Mouse (Mus musculus) thymus, postnatal 0 days (tissue): ENCODE results near the gene Kcne2. TPM values are rescaled to one million over a fixed set of nuclear protein-coding genes. Genes with fewer than 3 reads are reported as not detected.
A peak's percentile ranks its signal among the peaks of the same experiment; 100 is the strongest.

Experiments used
- DNase-seq: peaks from one replicate; pipeline ENCODE4 v3.0.0-alpha.2; 2015; ENCODE audit warnings: low spot score
- polyA plus RNA-seq: library from polyadenylated mRNA; unstranded; fragments of >200 nt; fragmentation: Nextera tagmentation; extraction: Ambion mirVana; gene quantifications from 2 replicates; pipeline ENCODE4 v1.2.1, GENCODE M21; 2015

Gene Kcne2
- polyA plus RNA-seq = 0.13 TPM in 1 of 2 replicates, not detected in the other

DNA sequence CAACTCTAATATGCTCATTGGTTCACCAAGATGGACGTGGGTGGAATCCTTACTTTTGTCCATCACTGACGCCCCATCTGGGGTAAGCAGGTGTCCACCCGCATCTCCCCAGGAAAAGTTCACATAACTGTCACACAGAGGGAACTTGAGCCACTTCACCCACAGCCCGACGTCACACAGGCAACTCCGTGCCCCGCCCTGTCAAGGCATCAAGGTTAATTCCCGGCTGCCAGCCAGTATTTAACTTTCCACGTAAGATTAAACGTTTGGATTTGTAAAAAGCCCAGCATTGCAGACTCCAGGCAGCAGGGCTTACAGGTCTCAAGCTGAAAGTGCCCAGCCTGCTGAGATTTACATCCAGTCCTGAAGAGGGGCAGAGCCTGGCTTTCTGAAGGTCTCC lies at the start of gene Kcne2:
Gene Kcne2 (plus strand): TSS at position 289 of the 400 bp plus-strand sequence.
- DNase-seq = no peak

GRCm38 (mm10) chr16:92245909-92246308 lies 46.3 kb upstream of the Kcne2 start:
- DNase-seq = no peak

DNA sequence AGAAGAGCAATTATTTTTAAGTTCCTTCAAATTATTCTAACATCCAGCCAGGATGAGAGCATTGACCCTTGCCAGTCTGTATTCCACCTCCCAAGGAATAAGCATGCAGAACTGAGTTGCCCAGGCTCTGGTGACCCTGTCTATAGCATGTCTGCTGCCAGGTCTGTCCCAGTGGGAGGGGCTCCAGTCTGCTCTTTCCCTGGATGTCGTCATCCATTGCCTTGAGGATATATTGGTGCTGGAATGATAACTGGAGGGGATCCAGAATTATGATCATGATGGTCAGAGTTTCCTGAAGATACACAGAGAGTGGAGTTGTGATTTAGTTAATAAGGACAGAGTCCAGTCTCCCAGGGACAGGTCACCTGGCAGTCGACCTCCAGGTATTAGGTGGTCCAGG lies 45.2 kb upstream of the Kcne2 start:
- DNase-seq = no peak

- no peak for DNase-seq
These were observed 44.5 kb upstream of the Kcne2 start for GRCm38 (mm10) chr16:92247700-92248099.

DNA sequence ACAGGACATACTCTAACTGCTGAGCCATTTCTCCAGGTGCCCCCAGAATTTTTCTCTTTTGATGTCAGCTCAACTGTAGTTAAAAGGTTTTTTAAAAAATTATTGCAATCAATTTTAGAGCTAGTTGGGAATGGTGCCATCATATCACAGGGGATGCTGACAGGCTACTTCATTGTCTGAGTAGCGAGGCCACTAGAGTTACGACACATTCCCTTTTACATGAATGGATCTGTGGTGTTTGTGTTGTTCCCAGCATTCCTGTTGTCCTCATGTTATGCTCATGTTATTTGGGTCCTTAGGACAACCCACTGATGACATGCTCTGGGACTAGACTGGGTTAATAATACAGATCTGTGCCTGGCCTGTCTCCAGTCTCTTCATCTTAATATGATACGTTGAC lies 42.5 kb upstream of the Kcne2 start:
- DNase-seq = no peak

GRCm38 (mm10) chr16:92250452-92250851 lies 41.7 kb upstream of the Kcne2 start:
- DNase-seq = no peak

DNA sequence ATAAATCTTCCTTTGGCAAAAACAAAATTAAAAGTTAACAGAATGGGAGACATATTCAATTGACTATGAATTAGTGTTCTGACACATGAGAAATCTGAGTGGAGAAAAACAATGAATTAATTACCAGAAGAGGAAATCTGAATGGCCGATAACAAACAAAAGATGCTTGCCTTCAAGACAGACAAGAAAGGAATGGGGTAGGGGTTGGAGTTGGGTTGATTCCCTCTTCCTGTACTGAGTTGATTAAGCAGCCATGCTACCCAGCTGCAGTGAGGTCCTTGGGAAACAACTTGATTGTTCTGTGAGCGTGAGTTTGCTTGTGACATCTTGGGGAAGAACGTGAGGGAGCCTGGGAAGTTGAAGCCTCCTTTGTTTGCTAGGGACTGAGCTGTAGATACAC lies 37.9 kb upstream of the Kcne2 start:
- no peak for DNase-seq

GRCm38 (mm10) chr16:92267861-92268260 lies 24.3 kb upstream of the Kcne2 start:
- no peak for DNase-seq

DNA sequence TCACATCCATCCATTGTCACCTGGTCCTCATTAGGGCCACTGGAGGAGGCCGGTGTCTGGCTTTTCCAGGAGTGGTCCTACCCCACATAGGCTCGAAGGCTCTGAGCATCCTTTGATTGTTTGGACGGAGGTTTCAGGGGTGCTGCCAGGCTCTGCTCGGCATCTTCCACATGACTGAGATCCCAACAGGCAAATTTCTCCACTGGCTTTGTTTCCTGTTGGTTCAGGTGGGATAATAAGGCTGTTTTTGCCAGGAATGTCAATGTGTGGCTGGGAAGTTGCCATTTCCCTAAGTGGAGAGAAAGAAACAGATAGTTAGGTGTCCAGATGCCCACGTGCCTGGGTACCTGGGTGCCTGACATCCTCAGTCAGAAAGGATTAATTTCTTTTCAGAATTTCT lies 17.7 kb upstream of the Kcne2 start:
- DNase-seq = no peak

GRCm38 (mm10) chr16:92275526-92275925 lies 16.7 kb upstream of the Kcne2 start:
- DNase-seq = no peak

DNA sequence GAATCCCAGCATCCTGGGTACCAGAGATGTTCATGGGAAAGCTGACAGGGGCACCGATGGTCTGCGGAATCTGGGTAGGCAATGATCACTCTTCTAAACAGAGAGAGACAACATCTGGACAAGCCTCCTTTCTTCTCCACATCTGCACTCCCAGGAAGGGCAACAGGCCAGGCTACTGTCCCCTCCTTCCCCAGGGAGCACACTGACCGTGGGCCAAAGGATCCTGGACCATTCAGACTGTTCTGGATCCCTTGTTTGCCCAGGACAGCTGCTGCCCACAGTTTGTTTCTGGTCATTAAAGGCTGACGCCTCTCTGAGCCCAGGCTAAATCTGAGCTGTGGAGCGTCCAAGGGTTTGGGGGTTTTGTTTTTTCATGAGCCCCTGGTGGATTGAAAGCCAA lies 9.5 kb upstream of the Kcne2 start:
- DNase-seq = no peak

DNA sequence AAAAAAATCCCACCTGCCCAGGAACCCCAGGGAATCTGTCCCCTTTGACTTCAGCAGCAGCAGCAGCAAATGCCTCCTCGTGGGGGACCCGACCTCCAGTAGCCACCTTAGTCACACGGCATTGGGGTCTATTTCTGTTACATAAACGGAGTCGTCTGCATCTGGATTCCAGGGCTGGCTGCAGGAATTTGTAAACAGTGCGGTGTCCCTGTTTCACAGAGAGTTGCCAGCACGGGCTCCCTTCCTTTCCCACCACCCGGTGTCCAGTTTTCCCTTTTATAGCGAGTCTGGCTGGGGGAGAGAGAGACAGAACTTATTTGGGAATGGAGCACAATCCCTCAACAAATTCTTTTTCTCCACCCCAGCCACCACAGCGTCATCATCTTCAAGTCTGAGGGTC lies 7.1 kb upstream of the Kcne2 start:
- DNase-seq = no peak

DNA sequence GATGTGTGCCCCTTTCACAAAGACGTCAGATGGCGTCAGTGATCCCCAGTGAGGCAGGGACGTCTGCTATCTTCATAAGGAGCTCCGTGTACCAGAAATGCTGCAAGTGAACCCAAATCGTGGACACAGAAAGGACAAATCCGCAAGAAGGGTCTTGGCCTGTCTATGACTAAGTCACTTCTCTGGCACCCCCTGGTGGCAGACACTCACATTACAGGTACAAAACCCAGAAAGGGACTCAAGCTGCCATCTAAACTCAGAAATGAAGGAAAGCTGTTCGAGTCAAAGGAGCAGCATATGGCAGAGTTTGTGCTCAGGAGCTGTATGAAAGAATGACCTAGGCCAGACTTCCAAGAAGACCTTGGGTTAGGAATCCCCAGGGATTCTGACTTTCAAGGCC lies 5.6 kb upstream of the Kcne2 start:
- DNase-seq = peak; percentile 74

DNA sequence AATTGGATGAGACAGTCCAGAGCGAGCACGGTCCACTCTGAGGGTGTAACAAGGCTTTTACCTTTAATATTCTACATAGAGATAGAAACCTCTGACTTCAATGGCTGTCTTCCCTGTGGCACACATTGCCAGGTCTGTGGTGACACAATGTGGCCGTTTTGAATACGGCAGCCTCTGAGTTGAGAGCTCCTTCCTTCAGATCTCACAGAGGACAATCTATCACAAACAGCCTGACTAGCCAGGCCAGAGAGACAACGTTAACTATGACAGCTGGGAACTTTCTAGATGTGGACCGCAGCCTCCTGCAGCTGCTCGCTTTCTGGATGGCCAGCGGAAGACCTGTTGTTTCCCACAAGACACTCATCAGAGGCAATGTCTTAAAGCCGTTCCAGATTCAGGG lies 3.4 kb upstream of the Kcne2 start:
- no peak for DNase-seq

DNA sequence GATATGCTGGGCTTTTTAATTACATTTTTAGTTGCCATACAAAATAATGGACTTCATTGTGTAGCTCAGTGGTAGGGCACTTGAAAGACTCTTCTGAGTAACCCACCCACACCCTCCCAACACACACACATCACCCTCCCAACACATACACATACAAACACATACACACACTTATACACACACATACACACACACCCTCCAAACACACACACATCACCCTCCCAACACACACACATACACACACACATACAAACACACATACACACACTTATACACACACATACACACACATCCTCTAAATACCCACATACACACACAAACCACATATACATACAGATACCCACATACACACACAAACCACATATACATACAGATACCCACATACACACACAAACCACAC lies 2.1 kb upstream of the Kcne2 start:
- DNase-seq = no peak

- DNase-seq = no peak
These were observed 2.2 kb downstream of the Kcne2 start for GRCm38 (mm10) chr16:92294267-92294970.

GRCm38 (mm10) chr16:92295328-92295727 lies 3.1 kb downstream of the Kcne2 start:
- no peak for DNase-seq

- DNase-seq = peak; percentile 96
These were observed 8.6 kb downstream of the Kcne2 start, which contains the start of gene Smim11 for GRCm38 (mm10) chr16:92300649-92301411. Gene Smim11 (plus strand): TSS chr16:92301286.

GRCm38 (mm10) chr16:92301412-92301806 lies 9.2 kb downstream of the Kcne2 start:
- DNase-seq = no peak

DNA sequence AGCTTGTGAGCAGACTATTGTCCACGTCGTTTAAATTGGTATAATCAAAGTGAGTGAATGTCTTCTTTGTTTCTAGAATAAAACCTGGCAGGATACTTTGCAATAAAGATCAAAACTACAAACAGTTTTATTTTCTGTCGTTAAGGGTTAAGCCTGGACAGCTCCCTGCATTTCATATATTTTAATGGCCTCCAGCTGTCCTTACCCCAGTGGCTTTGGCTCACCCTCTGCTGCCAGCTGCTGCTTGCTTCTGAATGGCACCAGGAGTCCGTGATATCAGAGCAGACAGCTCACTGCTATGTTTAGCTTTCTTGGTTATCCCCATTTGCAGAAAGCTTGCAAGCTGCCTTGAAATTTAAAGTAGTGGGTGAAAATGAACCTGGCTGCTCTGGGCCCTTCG lies 9.8 kb downstream of the Kcne2 start:
- no peak for DNase-seq

- DNase-seq = no peak
These were observed 10.3 kb downstream of the Kcne2 start for GRCm38 (mm10) chr16:92302506-92302905.

DNA sequence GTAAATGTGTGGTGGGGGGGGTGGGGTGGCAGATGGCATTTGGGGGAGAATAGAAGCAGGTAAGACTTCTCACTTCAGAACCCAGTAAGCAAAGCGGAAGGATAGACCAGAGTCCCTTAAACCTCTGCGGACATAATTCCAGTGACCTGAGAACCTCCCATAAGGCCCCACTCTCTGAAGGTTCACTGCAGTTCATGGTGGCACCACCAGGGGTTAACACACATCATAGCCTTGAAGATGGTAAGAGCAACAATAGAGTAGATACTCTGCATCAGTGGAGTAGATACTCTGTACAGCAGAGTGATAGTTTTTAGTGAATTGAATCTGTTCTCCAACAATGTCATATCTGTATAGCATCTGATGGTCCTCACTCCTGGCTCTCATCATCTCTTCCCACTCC lies 13.3 kb downstream of the Kcne2 start:
- DNase-seq = peak; percentile 40

GRCm38 (mm10) chr16:92307947-92308346 lies 15.8 kb downstream of the Kcne2 start:
- DNase-seq = no peak
